Mouse (Mus musculus): ENCODE measurements around the gene Lsg1.

GRCm38 (mm10) chr16:30535075-30535474 is 52.3 kb downstream of the Lsg1 start:
- TF ChIP-seq GATA1 (IDR thresholded peaks at IDR 0.05; ENCODE audit: low read length) (no peak), TAL1 (IDR thresholded peaks at IDR 0.05; ENCODE audit: low read length) (no peak)

All from erythroblast, embryonic 14.5 days (primary cell).